Mouse (Mus musculus) embryonic facial prominence, embryonic 15.5 days (tissue): ENCODE measurements at regions not wholly inside any gene's neighbourhood (a gene's known extent, or its start where the extent isn't known, plus 50 kb on each side); places are given as distances from the start of the nearest gene placed in this dataset.

Experiments
- ATAC-seq: fragments of 200-750 bp; cut with Nextera tagmentation; 2 replicates; pipeline ENCODE4 v1.8.0; 2017; ENCODE audit warnings: low read depth, moderate TSS enrichment; ENCODE audit not compliant: insufficient number of reproducible peaks, low FRiP score, low TSS enrichment
- H3K27ac ChIP-seq: fragments of 300-500 bp; sonication (generic); replicated peaks from 2 replicates; pipeline ENCODE4 v1.5.1; 2015; ENCODE audit warnings: mild to moderate bottlenecking, inconsistent platforms
- H3K27me3 ChIP-seq: fragments of 300-500 bp; sonication (generic); 2 replicates; pipeline ENCODE4 v1.6.1; 2015; ENCODE audit warnings: inconsistent platforms
- H3K36me3 ChIP-seq: fragments of 300-500 bp; sonication (generic); 2 replicates; pipeline ENCODE4 v1.6.1; 2015; ENCODE audit warnings: mild to moderate bottlenecking, inconsistent platforms
- H3K4me1 ChIP-seq: fragments of 300-500 bp; sonication (generic); 2 replicates; pipeline ENCODE4 v1.6.1; 2015; ENCODE audit warnings: inconsistent platforms
- H3K4me2 ChIP-seq: fragments of 300-500 bp; sonication (generic); replicated peaks from 2 replicates; pipeline ENCODE4 v1.6.1; 2015; ENCODE audit warnings: mild to moderate bottlenecking, inconsistent platforms
- H3K4me3 ChIP-seq: fragments of 300-500 bp; sonication (generic); replicated peaks from 2 replicates; pipeline ENCODE4 v1.5.1; 2015; ENCODE audit warnings: mild to moderate bottlenecking, inconsistent platforms
- H3K9ac ChIP-seq: fragments of 300-500 bp; sonication (generic); 2 replicates; pipeline ENCODE4 v1.6.1; 2015; ENCODE audit warnings: inconsistent platforms
- H3K9me3 ChIP-seq: fragments of 300-500 bp; sonication (generic); replicated peaks from 2 replicates; pipeline ENCODE4 v1.6.1; 2016; ENCODE audit warnings: inconsistent platforms
- WGBS: fragments of 180-500 bp; shearing (Covaris S2); methylation state at CpG from one replicate; pipeline ENCODE4 v1.1.7; 2015; 5-methylcytosine and 5-hydroxymethylcytosine counted together

GRCm38 (mm10) chr10:40998799-40999198, 73.3 kb downstream of the Gpr6 start:
- Histone ChIP-seq H3K9me3 (no peaks in the 10 kb centered on the region), H3K36me3 (no peaks in the 10 kb centered on the region), H3K9ac (no peak overlapping the region), H3K4me2 (no peak overlapping the region), H3K27ac (no peak overlapping the region), H3K4me3 (no peak overlapping the region), H3K4me1 (no peaks in the 10 kb centered on the region), H3K27me3 (no peaks in the 10 kb centered on the region)
- WGBS: 86% methylated on average over 11 of the region's 11 CpGs
- ATAC-seq: no peak

- Histone ChIP-seq H3K27me3 (no peaks in the 10 kb centered on the region), H3K27ac (no peak overlapping the region), H3K4me3 (no peak overlapping the region), H3K9me3 (no peaks in the 10 kb centered on the region), H3K9ac (no peak overlapping the region), H3K4me2 (no peak overlapping the region), H3K4me1 (no peaks in the 10 kb centered on the region), H3K36me3 (no peaks in the 10 kb centered on the region)
- 64% methylated on average over 7 of the region's 7 CpGs for WGBS
- ATAC-seq: no peak
Observed at GRCm38 (mm10) chr10:40998330-40998729, 73.8 kb downstream of the Gpr6 start.

- Histone ChIP-seq H3K27me3 (no peaks in the 10 kb centered on the region), H3K36me3 (no peaks in the 10 kb centered on the region), H3K4me2 (no peak overlapping the region), H3K4me3 (no peak overlapping the region), H3K9me3 (no peaks in the 10 kb centered on the region), H3K4me1 (no peaks in the 10 kb centered on the region), H3K9ac (no peak overlapping the region), H3K27ac (no peak overlapping the region)
- 44% methylated on average over 5 of the region's 5 CpGs for WGBS
- ATAC-seq: no peak
Observed at GRCm38 (mm10) chr10:40997606-40998005, 74.5 kb downstream of the Gpr6 start.
